Mouse (Mus musculus) lung, postnatal 0 days (tissue): ENCODE measurements around the gene Mindy4. TPM values are rescaled to one million over a fixed set of nuclear protein-coding genes. Genes with fewer than 3 reads are reported as not detected.
A peak's percentile ranks its signal among the peaks of the same experiment; 100 is the strongest.

Source experiments
- ATAC-seq: fragments of 200-750 bp; cut with Nextera tagmentation; 2 replicates; pipeline ENCODE4 v1.8.0; 2017; ENCODE audit warnings: moderate library complexity
- DNase-seq: peaks from one replicate; pipeline ENCODE4 v3.0.0-alpha.2; 2016; ENCODE audit warnings: low spot score
- H3K27ac ChIP-seq: fragments of 300-500 bp; sonication (generic); 2 replicates; pipeline ENCODE4 v1.5.1; 2014; ENCODE audit warnings: antibody characterized with exemption, mild to moderate bottlenecking, low read length, mixed read lengths
- H3K27me3 ChIP-seq: fragments of 300-500 bp; sonication (generic); replicated peaks from 2 replicates; pipeline ENCODE4 v1.6.1; 2014; ENCODE audit warnings: low read length, mixed read lengths; ENCODE audit not compliant: insufficient read depth
- H3K36me3 ChIP-seq: fragments of 300-500 bp; sonication (generic); 2 replicates; pipeline ENCODE4 v1.6.1; 2014; ENCODE audit warnings: low read length, mixed read lengths; ENCODE audit not compliant: insufficient read depth
- H3K4me1 ChIP-seq: fragments of 300-500 bp; sonication (generic); 2 replicates; pipeline ENCODE4 v1.6.1; 2014; ENCODE audit warnings: antibody characterized with exemption, low read depth, low read length, mixed read lengths; ENCODE audit not compliant: insufficient read depth
- H3K4me2 ChIP-seq: fragments of 300-500 bp; sonication (generic); replicated peaks from 2 replicates; pipeline ENCODE4 v1.6.1; 2014; ENCODE audit warnings: low read depth, mild to moderate bottlenecking, low read length, moderate library complexity, mixed read lengths
- H3K4me3 ChIP-seq: fragments of 300-500 bp; sonication (generic); 2 replicates; pipeline ENCODE4 v1.5.1; 2014; ENCODE audit warnings: low read depth, low read length
- H3K9ac ChIP-seq: fragments of 300-500 bp; sonication (generic); replicated peaks from 2 replicates; pipeline ENCODE4 v1.6.1; 2014; ENCODE audit warnings: low read depth, mild to moderate bottlenecking
- H3K9me3 ChIP-seq: fragments of 300-500 bp; sonication (generic); 2 replicates; pipeline ENCODE4 v1.6.1; 2016; ENCODE audit warnings: low read length, mixed read lengths
- CTCF ChIP-seq: IDR thresholded peaks from 2 replicates; pipeline ENCODE4 v1.5.1; 2016; ENCODE audit warnings: antibody characterized with exemption, mild to moderate bottlenecking
- EP300 ChIP-seq: IDR thresholded peaks from 2 replicates; pipeline ENCODE4 v1.6.1; 2016; ENCODE audit warnings: antibody characterized with exemption, mild to moderate bottlenecking, control low read depth
- WGBS: fragments of 180-500 bp; shearing (Covaris S2); extraction: QIAGEN DNeasy Blood & Tissue Kit; methylation state at CpG from one replicate; pipeline ENCODE4 v1.1.7; 2014; 5-methylcytosine and 5-hydroxymethylcytosine counted together
- polyA plus RNA-seq: library from polyadenylated mRNA; unstranded; fragments of >200 nt; fragmentation: Nextera tagmentation; extraction: Ambion mirVana; gene quantifications from 2 replicates; pipeline ENCODE4 v1.2.1, GENCODE M21; 2015

Mindy4 gene
- polyA plus RNA-seq: 14.4 and 15.5 TPM in 2 replicates

DNA sequence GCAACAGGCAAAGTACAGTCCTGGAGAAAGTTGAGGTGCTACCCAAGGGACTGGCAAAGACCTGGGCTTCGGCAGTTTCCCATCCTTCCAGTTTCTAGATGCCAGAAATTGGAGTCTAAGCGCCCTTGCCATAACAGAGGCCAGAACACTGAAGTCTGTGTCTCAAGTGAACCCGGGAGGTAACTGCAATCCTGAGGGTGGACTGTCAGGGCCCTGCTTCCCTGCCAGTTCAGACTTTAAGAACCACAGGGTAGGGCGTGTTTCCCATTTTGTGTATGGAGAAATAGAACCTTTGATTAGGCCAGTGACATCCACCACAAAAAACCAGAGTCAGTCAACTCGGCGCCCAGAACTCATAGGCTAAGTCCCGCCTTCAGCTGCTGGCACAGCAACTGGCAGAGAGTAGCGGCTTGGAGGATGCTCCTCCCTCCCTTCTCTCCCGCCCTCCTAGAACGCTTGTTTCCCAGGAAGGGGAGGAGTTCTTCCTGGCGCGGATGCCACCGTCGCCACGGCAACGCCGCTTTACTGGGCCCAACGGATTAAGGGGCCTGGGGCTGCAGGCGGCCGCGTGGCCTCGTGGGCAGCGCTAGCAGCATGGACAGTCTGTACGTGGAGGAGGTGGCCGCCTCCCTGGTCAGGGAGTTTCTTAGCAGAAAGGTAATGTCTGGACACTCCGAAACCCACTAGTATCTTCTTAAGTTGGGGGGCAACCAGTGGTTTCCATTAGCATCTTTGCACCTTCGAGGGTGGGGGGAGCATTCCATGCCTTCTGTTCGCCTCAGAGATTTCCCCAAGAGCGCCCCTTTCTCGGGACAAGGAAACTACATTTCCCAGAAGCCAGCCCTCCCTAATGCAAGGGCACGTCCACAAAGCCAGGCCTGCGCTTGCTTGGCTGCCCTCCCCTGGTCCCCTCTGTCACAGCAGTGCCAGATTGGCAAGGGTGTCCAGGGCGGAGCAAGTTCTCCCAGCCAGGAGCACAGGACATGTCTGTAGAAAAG, at the start of gene Mindy4:
Gene Mindy4 (plus strand): TSS at position 471 of the 998 bp plus-strand sequence.
- H3K9ac ChIP-seq: no peak within 1 kb of the TSS; the same call in 1 of the 2 replicates
- H3K4me3 ChIP-seq: peak within 1 kb of the TSS; percentile 50
- WGBS: 4% methylated on average over 33 of the region's 33 CpGs
- H3K27me3 ChIP-seq: no peaks in the 10 kb centered on the region
- DNase-seq (peak; percentile 98), ATAC-seq (peak; percentile 95)
- H3K4me2 ChIP-seq: peak within 1 kb of the TSS; percentile 68
- peak within 1 kb of the TSS; percentile 85 for H3K27ac ChIP-seq
- H3K9me3 ChIP-seq: no peaks in the 10 kb centered on the region
- TF ChIP-seq CTCF (peak; percentile 72), EP300 (peak; percentile 26; the same call in 1 of the 2 replicates)
- no peaks in the 10 kb centered on the region for H3K36me3 ChIP-seq
- H3K4me1 ChIP-seq: no peaks in the 10 kb centered on the region; the same call in 1 of the 2 replicates

DNA sequence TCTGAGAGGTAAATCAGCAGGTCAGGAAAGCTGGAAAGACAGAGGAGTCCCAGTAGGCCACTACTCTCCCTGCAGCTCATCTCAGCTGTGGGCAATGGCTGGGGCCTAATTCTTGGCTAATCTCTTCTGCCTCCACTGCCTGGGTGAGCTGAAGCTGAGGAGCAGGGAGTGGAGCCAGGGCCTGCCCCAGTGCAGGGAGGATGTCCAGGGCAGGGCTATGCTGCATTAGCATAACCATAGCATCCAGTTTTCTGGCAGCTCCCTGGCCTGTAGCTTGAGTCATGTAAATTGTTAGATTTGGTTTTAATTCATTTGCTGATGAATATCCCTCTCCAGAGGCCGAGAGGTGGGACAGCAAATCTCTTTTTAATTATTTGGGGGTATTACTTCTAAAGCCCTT, 43.9 kb upstream of the Mindy4 start:
- Histone ChIP-seq H3K9me3 (no peaks in the 10 kb centered on the region), H3K4me3 (no peak overlapping the region), H3K27ac (no peak overlapping the region), H3K27me3 (no peaks in the 10 kb centered on the region), H3K4me1 (no peaks in the 10 kb centered on the region), H3K4me2 (no peak overlapping the region), H3K36me3 (no peaks in the 10 kb centered on the region), H3K9ac (no peak overlapping the region)
- DNase-seq: no peak
- TF ChIP-seq EP300: no peak
- TF ChIP-seq CTCF: no peak
- no peak for ATAC-seq
- 54% methylated on average over 1 of the region's 1 CpGs for WGBS

DNA sequence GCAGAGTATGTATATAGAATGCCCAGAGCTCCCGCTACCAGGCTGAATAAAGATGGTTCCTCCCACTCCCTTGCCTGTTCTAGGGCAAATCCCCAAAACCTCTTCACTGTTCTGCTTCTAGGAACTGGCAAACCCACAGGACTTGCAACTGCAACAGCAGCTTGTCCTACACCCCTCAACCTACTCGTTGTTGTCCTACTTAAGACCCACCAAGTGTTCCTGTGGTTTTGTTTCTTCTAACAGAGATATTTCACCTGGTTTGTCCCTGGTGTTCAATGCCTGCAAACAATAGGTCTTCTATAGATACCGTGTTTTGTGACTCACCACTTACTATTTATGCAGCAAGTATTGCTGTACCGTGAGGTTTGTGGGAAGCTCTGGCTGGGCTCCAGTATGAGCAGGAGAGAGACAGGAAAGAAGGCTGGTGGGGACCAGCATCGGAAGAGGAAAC, 41.8 kb upstream of the Mindy4 start:
- Histone ChIP-seq H3K36me3 (no peaks in the 10 kb centered on the region), H3K27me3 (no peaks in the 10 kb centered on the region), H3K27ac (no peak overlapping the region), H3K4me1 (no peaks in the 10 kb centered on the region), H3K9me3 (no peaks in the 10 kb centered on the region), H3K4me3 (no peak overlapping the region), H3K4me2 (no peak overlapping the region), H3K9ac (no peak overlapping the region)
- no peak for TF ChIP-seq EP300
- no peak for TF ChIP-seq CTCF
- DNase-seq: no peak
- WGBS: 49% methylated on average over 5 of the region's 5 CpGs
- no peak for ATAC-seq

- Histone ChIP-seq H3K36me3 (no peaks in the 10 kb centered on the region), H3K4me2 (no peak overlapping the region), H3K4me3 (no peak overlapping the region), H3K9ac (no peak overlapping the region), H3K4me1 (no peaks in the 10 kb centered on the region), H3K9me3 (no peaks in the 10 kb centered on the region), H3K27me3 (no peaks in the 10 kb centered on the region), H3K27ac (no peak overlapping the region)
- TF ChIP-seq EP300 (no peak), CTCF (no peak)
- 82% methylated on average over 8 of the region's 8 CpGs for WGBS
- ATAC-seq: no peak
- no peak for DNase-seq
These were observed 40.1 kb upstream of the Mindy4 start for GRCm38 (mm10) chr6:55163046-55163584.

DNA sequence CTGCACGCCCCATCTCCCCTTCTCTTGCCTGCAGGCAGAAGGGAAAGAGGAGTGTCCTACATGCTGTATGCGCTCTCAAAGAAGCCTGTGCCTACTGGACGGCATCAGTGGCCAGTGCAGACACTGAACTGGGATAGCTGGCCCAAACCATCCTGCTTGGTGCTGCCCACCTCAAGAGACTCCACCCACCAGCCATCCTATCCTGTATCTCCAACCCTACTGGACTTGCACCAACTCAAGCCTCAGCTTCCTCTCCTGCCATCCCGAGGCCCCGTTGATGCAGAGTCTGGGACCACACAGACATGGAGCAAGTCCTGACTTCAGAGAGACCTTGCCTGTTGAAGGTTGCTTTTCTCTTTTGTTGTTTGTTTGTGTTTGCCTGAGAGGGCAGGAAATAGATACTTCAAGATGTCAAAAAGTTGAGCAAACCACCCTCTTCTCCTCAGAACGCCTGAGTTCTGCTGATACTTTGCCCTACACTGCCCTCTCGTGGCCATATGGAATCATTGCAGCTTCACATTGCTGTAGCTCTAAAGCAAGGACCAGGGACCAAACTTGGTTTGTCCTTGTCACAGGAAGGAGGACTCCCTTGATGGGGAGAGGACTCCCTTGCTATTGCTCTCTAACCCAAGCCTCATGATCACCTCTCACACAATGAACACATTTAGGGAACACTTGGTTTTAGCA, 36.3 kb upstream of the Mindy4 start:
- H3K4me3 ChIP-seq: no peak overlapping the region
- WGBS: 38% methylated on average over 7 of the region's 7 CpGs
- H3K27ac ChIP-seq: no peak overlapping the region
- H3K9me3 ChIP-seq: no peaks in the 10 kb centered on the region
- no peak overlapping the region for H3K9ac ChIP-seq
- no peaks in the 10 kb centered on the region for H3K27me3 ChIP-seq
- no peak for TF ChIP-seq EP300
- TF ChIP-seq CTCF: peak; percentile 97
- H3K36me3 ChIP-seq: no peaks in the 10 kb centered on the region
- DNase-seq (peak; percentile 85), ATAC-seq (peak; percentile 48)
- no peaks in the 10 kb centered on the region for H3K4me1 ChIP-seq
- H3K4me2 ChIP-seq: no peak overlapping the region

GRCm38 (mm10) chr6:55169818-55170217, 33.4 kb upstream of the Mindy4 start:
- no peak for DNase-seq
- no peak for ATAC-seq
- no peak overlapping the region for H3K27ac ChIP-seq
- H3K9ac ChIP-seq: no peak overlapping the region
- H3K4me3 ChIP-seq: no peak overlapping the region
- no peaks in the 10 kb centered on the region for H3K4me1 ChIP-seq
- no peaks in the 10 kb centered on the region for H3K27me3 ChIP-seq
- H3K36me3 ChIP-seq: no peaks in the 10 kb centered on the region
- H3K4me2 ChIP-seq: no peak overlapping the region
- 67% methylated on average over 5 of the region's 5 CpGs for WGBS
- no peaks in the 10 kb centered on the region for H3K9me3 ChIP-seq
- no peak for TF ChIP-seq EP300
- no peak for TF ChIP-seq CTCF
